Mouse (Mus musculus): ENCODE data around the gene Jak3.
A peak's percentile ranks its signal among the peaks of the same experiment; 100 is the strongest.
"Not testable (repeated sequence)": the region's sequence is repeated elsewhere in the genome, so short reads cannot be mapped to it uniquely, and the experiment has no call there.

The Jak3 gene

GRCm38 (mm10) chr8:71725122-71725924 is 49.2 kb downstream of the Jak3 start, which contains the start of gene Fcho1:
Gene Fcho1 (minus strand): TSS chr8:71725716.
- DNase-seq: peak; percentile 95

- peak; percentile 43 for DNase-seq
These were observed 52.2 kb downstream of the Jak3 start for GRCm38 (mm10) chr8:71728240-71728785.

- DNase-seq: peak; percentile 77
These were observed 52.9 kb downstream of the Jak3 start for GRCm38 (mm10) chr8:71728826-71729620.

GRCm38 (mm10) chr8:71731652-71732230 is 55.6 kb downstream of the Jak3 start:
- DNase-seq: peak; percentile 89

GRCm38 (mm10) chr8:71738316-71738715 is 62.2 kb downstream of the Jak3 start:
- DNase-seq: not testable (repeated sequence)
